Mouse (Mus musculus) heart, embryonic 15.5 days (tissue): ENCODE data around the gene Fosl1. TPM values are rescaled to one million over a fixed set of nuclear protein-coding genes. Genes with fewer than 3 reads are reported as not detected.

Experiments used
- ATAC-seq: fragments of 200-750 bp; cut with Nextera tagmentation; replicated peaks from 2 replicates; pipeline ENCODE4 v1.8.0; 2017; ENCODE audit warnings: low read depth, moderate TSS enrichment; ENCODE audit not compliant: insufficient number of reproducible peaks, insufficient read depth, low FRiP score
- H3K27ac ChIP-seq: fragments of 300-500 bp; sonication (generic); 2 replicates; pipeline ENCODE4 v1.5.1; 2015; ENCODE audit warnings: mild to moderate bottlenecking, inconsistent platforms
- H3K27me3 ChIP-seq: fragments of 300-500 bp; sonication (generic); 2 replicates; pipeline ENCODE4 v1.6.1; 2015; ENCODE audit warnings: inconsistent platforms
- H3K36me3 ChIP-seq: fragments of 300-500 bp; sonication (generic); 2 replicates; pipeline ENCODE4 v1.6.1; 2015; ENCODE audit warnings: mild to moderate bottlenecking, inconsistent platforms
- H3K4me1 ChIP-seq: fragments of 300-500 bp; sonication (generic); replicated peaks from 2 replicates; pipeline ENCODE4 v1.6.1; 2015; ENCODE audit warnings: inconsistent platforms
- H3K4me2 ChIP-seq: fragments of 300-500 bp; sonication (generic); 2 replicates; pipeline ENCODE4 v1.6.1; 2015; ENCODE audit warnings: inconsistent platforms, mild to moderate bottlenecking, moderate library complexity
- H3K4me3 ChIP-seq: fragments of 300-500 bp; sonication (generic); 2 replicates; pipeline ENCODE4 v1.5.1; 2015; ENCODE audit warnings: mild to moderate bottlenecking, inconsistent platforms
- H3K9ac ChIP-seq: fragments of 300-500 bp; sonication (generic); 2 replicates; pipeline ENCODE4 v1.6.1; 2015; ENCODE audit warnings: mild to moderate bottlenecking, inconsistent platforms
- H3K9me3 ChIP-seq: fragments of 300-500 bp; sonication (generic); replicated peaks from 2 replicates; pipeline ENCODE4 v1.6.1; 2016; ENCODE audit warnings: inconsistent platforms
- WGBS: fragments of 180-500 bp; shearing (Covaris S2); methylation state at CpG from one replicate; pipeline ENCODE4 v1.1.7; 2015; ENCODE audit warnings: mixed read lengths; 5-methylcytosine and 5-hydroxymethylcytosine counted together
- polyA plus RNA-seq: library from polyadenylated mRNA; unstranded; fragments of >200 nt; fragmentation: Nextera tagmentation; extraction: Ambion mirVana; gene quantifications from 2 replicates; pipeline ENCODE4 v1.2.1, GENCODE M21; 2015

The Fosl1 gene
- polyA plus RNA-seq, 1 experiment from 2014 or later, result not detected

GRCm38 (mm10) chr19:5425906-5426565 is 21.3 kb upstream of the Fosl1 start:
- H3K4me2 ChIP-seq, result peak overlapping the region; percentile 75
- H3K4me1 ChIP-seq, result peaks cover 41% of the 10 kb centered on the region
- peak overlapping the region; percentile 83 for H3K4me3 ChIP-seq
- H3K9ac ChIP-seq, result peak overlapping the region; percentile 94
- no peaks in the 10 kb centered on the region for H3K27me3 ChIP-seq
- H3K27ac ChIP-seq, result peak overlapping the region; percentile 95
- no peak for ATAC-seq
- WGBS, result 86% methylated on average over 18 of the region's 18 CpGs
- peaks cover 19% of the 10 kb centered on the region for H3K36me3 ChIP-seq
- H3K9me3 ChIP-seq, result no peaks in the 10 kb centered on the region

DNA sequence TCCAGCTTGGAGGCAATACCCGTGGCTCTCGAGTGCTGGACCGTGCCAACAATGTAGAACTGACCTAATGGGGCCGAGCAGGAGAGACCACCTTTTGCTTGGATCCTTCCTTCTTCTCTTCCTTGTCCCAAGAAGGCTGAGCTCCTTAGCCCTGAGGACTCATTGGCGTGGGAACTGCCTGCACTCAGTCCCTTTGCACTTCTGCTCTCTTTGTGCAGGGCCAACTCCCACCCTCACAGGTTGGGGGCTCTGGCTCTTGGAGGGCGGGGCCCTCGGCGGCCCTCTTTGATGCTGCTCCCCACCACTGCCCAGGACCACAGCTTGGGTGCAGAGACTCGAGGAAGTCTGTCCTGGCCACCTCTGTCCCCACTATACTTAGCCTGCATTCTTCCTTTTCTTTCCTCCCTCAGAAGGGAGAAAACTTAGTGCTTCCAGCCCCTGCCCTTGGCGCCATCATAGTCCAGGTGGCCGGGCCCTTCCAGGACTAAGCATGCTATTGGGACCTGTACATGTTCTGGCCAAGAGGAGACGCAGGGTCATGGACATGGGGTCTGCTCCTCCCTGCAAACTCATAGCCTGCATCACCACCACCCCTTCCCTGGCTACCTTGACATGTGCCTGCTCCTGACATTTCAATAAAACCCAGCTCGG is 20.6 kb upstream of the Fosl1 start:
- H3K9ac ChIP-seq, result no peak overlapping the region
- H3K4me3 ChIP-seq, result no peak overlapping the region
- no peaks in the 10 kb centered on the region for H3K9me3 ChIP-seq
- H3K27me3 ChIP-seq, result no peaks in the 10 kb centered on the region
- H3K4me1 ChIP-seq, result peaks cover 41% of the 10 kb centered on the region
- peaks cover 19% of the 10 kb centered on the region for H3K36me3 ChIP-seq
- no peak for ATAC-seq
- no peak overlapping the region for H3K27ac ChIP-seq
- WGBS, result 88% methylated on average over 13 of the region's 13 CpGs
- peak overlapping the region; percentile 75 for H3K4me2 ChIP-seq

DNA sequence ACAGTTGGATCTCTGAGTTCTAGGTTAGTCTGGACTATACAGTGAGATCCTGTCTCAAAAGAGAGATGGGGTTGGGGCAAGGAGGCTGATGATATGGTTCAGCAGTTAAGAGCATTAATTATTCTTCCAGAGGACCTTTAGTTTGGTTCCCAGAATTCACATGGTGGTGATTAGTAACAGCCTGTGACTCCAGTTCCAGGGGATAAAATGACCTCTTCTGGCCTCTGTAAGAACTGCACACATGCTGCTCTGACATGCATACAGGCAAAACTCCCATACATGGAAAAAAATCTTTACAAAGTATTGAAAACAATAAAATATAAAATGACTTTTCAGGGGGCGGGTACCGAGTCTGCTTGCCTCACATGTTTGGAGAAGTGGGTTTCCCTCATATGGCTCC is 19.3 kb upstream of the Fosl1 start:
- H3K9ac ChIP-seq, result no peak overlapping the region
- peaks cover 14% of the 10 kb centered on the region for H3K36me3 ChIP-seq
- H3K27ac ChIP-seq, result no peak overlapping the region
- H3K4me1 ChIP-seq, result peaks cover 46% of the 10 kb centered on the region
- no peak overlapping the region for H3K4me2 ChIP-seq
- H3K4me3 ChIP-seq, result no peak overlapping the region
- WGBS, result 81% methylated on average over 2 of the region's 2 CpGs
- H3K9me3 ChIP-seq, result no peaks in the 10 kb centered on the region
- H3K27me3 ChIP-seq, result no peaks in the 10 kb centered on the region
- no peak for ATAC-seq

- Histone ChIP-seq H3K27ac (no peak overlapping the region), H3K27me3 (no peaks in the 10 kb centered on the region), H3K9me3 (no peaks in the 10 kb centered on the region), H3K4me2 (no peak overlapping the region), H3K36me3 (peaks cover 14% of the 10 kb centered on the region), H3K4me3 (no peak overlapping the region), H3K9ac (no peak overlapping the region), H3K4me1 (peaks cover 47% of the 10 kb centered on the region)
- ATAC-seq, result no peak
- 77% methylated on average over 4 of the region's 4 CpGs for WGBS
These were observed 18.1 kb upstream of the Fosl1 start for GRCm38 (mm10) chr19:5429219-5429618.

- ATAC-seq, result no peak
- no peak overlapping the region for H3K9ac ChIP-seq
- no peak overlapping the region for H3K4me3 ChIP-seq
- peaks cover 14% of the 10 kb centered on the region for H3K36me3 ChIP-seq
- peaks cover 47% of the 10 kb centered on the region for H3K4me1 ChIP-seq
- H3K27me3 ChIP-seq, result no peaks in the 10 kb centered on the region
- no peak overlapping the region for H3K4me2 ChIP-seq
- H3K27ac ChIP-seq, result 0 out of 2 replicates have a peak overlapping the region, but pooled peaks have one; percentile 4
- no peaks in the 10 kb centered on the region for H3K9me3 ChIP-seq
- 47% methylated on average over 8 of the region's 8 CpGs for WGBS
These were observed 17.5 kb upstream of the Fosl1 start for GRCm38 (mm10) chr19:5429806-5430205.

DNA sequence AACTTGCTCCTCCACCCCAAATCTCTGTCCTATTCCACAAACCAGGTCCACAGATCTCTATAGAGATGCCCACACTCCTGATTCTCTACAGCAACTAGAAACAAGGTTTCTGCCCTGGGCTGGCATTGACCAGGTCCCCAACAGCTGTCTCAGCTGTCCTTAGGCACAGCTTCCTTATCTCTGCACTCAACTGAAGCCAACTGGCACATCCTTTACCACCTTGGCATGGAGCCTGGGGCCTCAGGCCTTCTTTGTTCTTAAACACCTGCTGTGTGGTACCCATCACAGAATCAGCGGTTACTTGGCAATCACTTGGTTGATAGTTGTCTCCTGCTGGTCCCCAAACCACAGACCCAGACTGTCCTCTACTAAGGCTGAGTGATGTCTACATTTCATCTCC is 16.9 kb upstream of the Fosl1 start:
- WGBS, result 68% methylated on average over 1 of the region's 1 CpGs
- H3K4me3 ChIP-seq, result no peak overlapping the region
- H3K4me2 ChIP-seq, result no peak overlapping the region
- H3K9me3 ChIP-seq, result no peaks in the 10 kb centered on the region
- H3K27ac ChIP-seq, result 0 out of 2 replicates have a peak overlapping the region, but pooled peaks have one; percentile 4
- peaks cover 47% of the 10 kb centered on the region for H3K4me1 ChIP-seq
- no peaks in the 10 kb centered on the region for H3K27me3 ChIP-seq
- peaks cover 14% of the 10 kb centered on the region for H3K36me3 ChIP-seq
- H3K9ac ChIP-seq, result no peak overlapping the region
- ATAC-seq, result no peak

- no peak overlapping the region for H3K9ac ChIP-seq
- no peak overlapping the region for H3K27ac ChIP-seq
- WGBS, result 67% methylated on average over 4 of the region's 4 CpGs
- peaks cover 3% of the 10 kb centered on the region; the same call in 1 of the 2 replicates for H3K27me3 ChIP-seq
- no peaks in the 10 kb centered on the region for H3K9me3 ChIP-seq
- ATAC-seq, result no peak
- peaks cover 32% of the 10 kb centered on the region for H3K4me1 ChIP-seq
- no peak overlapping the region for H3K4me3 ChIP-seq
- H3K4me2 ChIP-seq, result no peak overlapping the region
- H3K36me3 ChIP-seq, result peaks cover 3% of the 10 kb centered on the region; the same call in 1 of the 2 replicates
These were observed 15.4 kb upstream of the Fosl1 start for GRCm38 (mm10) chr19:5431911-5432464.

DNA sequence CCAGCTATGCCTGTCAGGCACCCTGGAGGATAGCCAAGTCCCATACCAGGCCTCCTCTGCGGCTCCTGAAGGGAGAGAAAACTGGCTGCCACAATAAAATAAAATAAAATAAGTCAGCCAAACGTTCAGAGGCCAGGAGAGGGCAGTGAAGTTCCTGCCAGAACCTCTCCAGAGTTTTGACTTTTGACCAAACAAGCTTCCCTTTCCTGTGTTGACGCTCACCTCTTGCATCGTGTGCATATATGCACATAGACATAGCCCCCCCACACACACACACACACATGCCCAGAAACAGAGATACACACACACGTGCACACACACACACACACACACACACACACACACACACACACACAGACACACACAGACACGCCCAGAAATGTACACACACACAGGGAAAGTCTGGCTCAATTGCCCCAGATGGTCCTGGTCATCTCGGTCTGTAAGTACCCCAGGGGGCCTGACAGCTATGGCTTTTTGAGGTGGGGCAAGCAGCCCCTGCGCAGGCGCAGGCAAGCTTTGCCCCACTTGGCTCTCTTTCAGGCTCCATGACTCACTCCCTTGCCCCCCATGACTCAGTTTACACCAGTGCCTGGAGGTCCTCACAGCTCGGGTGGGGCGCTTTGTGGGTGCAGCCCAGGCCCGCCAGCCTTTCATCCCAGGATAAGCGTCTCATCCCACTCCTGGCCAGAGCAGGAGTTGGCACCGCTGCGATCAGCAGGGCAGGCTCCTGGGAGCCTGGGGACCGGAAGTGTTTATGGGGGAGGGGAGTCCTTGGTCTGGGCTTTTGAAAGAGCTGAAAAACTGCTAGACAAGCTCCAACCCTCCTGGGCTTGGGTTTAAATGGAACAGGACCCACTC is 14.1 kb upstream of the Fosl1 start:
- peaks cover 29% of the 10 kb centered on the region for H3K4me1 ChIP-seq
- 6% methylated on average over 16 of the region's 16 CpGs for WGBS
- ATAC-seq, result peak; percentile 58; the same call in 1 of the 2 replicates
- H3K9me3 ChIP-seq, result no peaks in the 10 kb centered on the region
- H3K27me3 ChIP-seq, result peaks cover 5% of the 10 kb centered on the region; the same call in 1 of the 2 replicates
- H3K4me2 ChIP-seq, result peak overlapping the region; percentile 86
- peak overlapping the region; percentile 47 for H3K9ac ChIP-seq
- no peaks in the 10 kb centered on the region for H3K36me3 ChIP-seq
- H3K27ac ChIP-seq, result peak overlapping the region; percentile 73
- H3K4me3 ChIP-seq, result peak overlapping the region; percentile 46

GRCm38 (mm10) chr19:5433951-5434350 is 13.4 kb upstream of the Fosl1 start:
- WGBS, result 48% methylated on average over 7 of the region's 7 CpGs
- H3K4me3 ChIP-seq, result peak overlapping the region; percentile 46; the same call in 1 of the 2 replicates
- no peaks in the 10 kb centered on the region for H3K36me3 ChIP-seq
- no peak overlapping the region for H3K9ac ChIP-seq
- H3K27me3 ChIP-seq, result peaks cover 5% of the 10 kb centered on the region; the same call in 1 of the 2 replicates
- peak overlapping the region; percentile 73; the same call in 1 of the 2 replicates for H3K27ac ChIP-seq
- H3K4me1 ChIP-seq, result peaks cover 28% of the 10 kb centered on the region
- no peak for ATAC-seq
- peak overlapping the region; percentile 86 for H3K4me2 ChIP-seq
- H3K9me3 ChIP-seq, result no peaks in the 10 kb centered on the region

DNA sequence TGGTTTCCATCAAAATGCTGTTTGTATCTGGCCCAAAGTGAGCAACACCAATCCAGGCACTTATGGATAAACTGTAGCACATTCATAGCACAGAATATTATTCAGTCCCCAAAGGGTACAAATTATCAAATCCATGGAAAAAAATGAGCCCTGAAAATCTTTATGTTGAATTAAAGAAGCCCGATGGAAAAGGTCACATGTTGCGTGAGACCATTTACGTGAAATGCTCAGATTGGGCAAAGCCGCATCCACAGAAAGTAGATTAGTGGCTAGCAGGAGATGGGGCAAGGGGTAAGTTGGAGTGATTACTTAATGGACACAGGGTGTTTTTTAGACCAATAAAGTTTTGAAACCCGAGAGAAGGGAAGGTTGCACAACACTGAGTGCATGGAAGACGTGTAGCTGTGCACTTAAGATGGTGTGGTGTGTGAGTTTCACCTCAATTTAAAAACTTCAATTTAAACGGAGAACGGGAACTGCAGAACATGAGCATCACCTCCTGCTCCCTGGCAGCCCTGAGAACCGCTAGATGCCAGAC is 2.9 kb upstream of the Fosl1 start:
- peaks cover 41% of the 10 kb centered on the region for H3K27me3 ChIP-seq
- H3K27ac ChIP-seq, result no peak overlapping the region
- no peaks in the 10 kb centered on the region for H3K36me3 ChIP-seq
- H3K4me3 ChIP-seq, result no peak overlapping the region
- ATAC-seq, result no peak
- H3K4me1 ChIP-seq, result peaks cover 20% of the 10 kb centered on the region
- H3K9ac ChIP-seq, result no peak overlapping the region
- WGBS, result 61% methylated on average over 9 of the region's 9 CpGs
- H3K4me2 ChIP-seq, result no peak overlapping the region
- H3K9me3 ChIP-seq, result no peaks in the 10 kb centered on the region

GRCm38 (mm10) chr19:5444954-5445353 is 2.4 kb upstream of the Fosl1 start:
- WGBS, result 15% methylated on average over 7 of the region's 7 CpGs
- Histone ChIP-seq H3K4me3 (no peak overlapping the region), H3K9me3 (no peaks in the 10 kb centered on the region), H3K36me3 (no peaks in the 10 kb centered on the region), H3K4me2 (no peak overlapping the region), H3K9ac (no peak overlapping the region), H3K27me3 (peaks cover 46% of the 10 kb centered on the region), H3K27ac (no peak overlapping the region), H3K4me1 (peaks cover 20% of the 10 kb centered on the region)
- ATAC-seq, result no peak
